Mouse (Mus musculus) T-helper 1 cell (primary cell): ENCODE measurements around the gene Fdx1.

Experiments
- in situ Hi-C: fragments of 300-600 bp; cut with MboI, MseI; formaldehyde crosslinking; loops from one replicate; pipeline ENCODE4 v1.15.1; 2025; ENCODE audit warnings: high pct_unique_total_duplicates

Fdx1 gene

DNA sequence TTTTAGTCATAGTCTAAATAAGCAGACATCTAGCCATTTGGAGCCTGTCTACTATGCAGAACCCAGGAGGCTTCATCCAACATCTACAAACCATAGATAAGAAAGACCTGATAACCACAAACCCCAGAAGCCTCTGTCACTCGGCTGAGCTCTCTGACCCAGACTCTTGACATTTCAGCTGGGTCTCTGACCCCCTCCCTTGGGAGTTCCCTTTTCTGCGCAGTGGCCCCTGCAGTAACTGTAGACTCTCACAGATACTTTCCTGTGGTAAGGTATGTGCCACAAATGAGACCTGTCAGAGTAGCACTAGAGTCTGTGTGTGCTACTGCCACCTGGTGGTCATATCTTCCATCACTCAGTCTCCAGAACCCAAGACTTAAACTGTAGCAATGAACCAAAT is 54.5 kb downstream of the Fdx1 start:
- in situ Hi-C loops: loop anchor here (25.0 kb wide), 1 partner anchor 747 kb away; the partner anchor contains the start of gene Gm32742

DNA sequence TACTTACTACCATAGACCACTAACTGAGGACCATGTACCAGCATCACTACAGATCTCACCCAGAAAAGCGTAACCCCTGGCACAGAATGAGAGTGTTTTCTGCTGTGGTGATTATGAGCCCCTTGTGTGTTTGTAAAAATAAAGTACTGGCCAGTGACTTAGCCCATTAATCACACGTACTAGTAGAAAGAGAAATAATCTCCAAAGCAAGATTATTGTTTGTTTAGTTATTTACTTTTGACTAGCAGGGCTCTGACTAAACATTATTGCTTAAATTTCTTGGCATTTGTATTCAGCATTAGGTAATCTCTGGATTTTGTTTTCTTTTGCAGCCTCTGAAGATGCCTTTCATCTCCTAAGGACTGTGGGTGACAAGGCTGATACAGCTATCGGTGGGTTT is 55.1 kb downstream of the Fdx1 start:
- in situ Hi-C loops: loop anchor here (25.0 kb wide), 1 partner anchor 746 kb away; the partner anchor contains the start of gene Gm32742

DNA sequence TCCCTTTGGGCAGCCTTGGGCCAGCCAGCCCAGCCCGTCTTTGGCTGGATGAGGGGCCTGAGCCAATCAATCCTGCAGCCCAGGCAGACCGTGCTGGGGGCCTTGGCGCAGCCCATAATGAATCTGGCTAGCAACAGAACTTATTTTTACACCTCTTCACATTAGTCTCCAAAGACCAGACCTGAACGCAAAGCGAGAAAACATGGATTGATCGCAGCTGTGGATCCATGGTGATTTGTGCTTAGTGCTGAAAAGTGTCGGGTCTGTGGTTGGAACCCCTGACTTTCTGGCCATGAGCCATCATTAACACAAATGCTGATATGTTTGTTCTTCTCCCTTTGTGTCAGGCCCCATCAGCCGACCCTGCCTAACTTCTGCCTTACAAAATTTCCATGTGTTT is 56.4 kb downstream of the Fdx1 start:
- in situ Hi-C loops: loop anchor here (25.0 kb wide), 1 partner anchor 745 kb away; the partner anchor contains the start of gene Gm32742
